Mouse (Mus musculus): ENCODE results near the gene Ccdc6. TPM values are rescaled to one million over a fixed set of nuclear protein-coding genes. Genes with fewer than 3 reads are reported as not detected.
A peak's percentile ranks its signal among the peaks of the same experiment; 100 is the strongest.

Ccdc6 gene
- total and polyA plus RNA-seq, 3 experiments = 25.4 to 143 (median 42.0) TPM

- H3K27ac ChIP-seq (ENCODE audit: control insufficient read depth, low read depth, low read length) = peak overlapping the region; percentile 34
- peak; percentile 51 for DNase-seq (ENCODE audit: low read depth, low spot score)
- TF ChIP-seq POLR2A (IDR thresholded peaks at IDR 0.05; ENCODE audit: control insufficient read depth in 1 of 2, insufficient read depth in 1 of 2, low read depth in 1 of 2, low read length in 2 of 2, poor library complexity in 1 of 2) = 0 out of 4 replicates have a peak, but pooled peaks of 1 of the 2 experiments have one; percentile 43
- no peak for TF ChIP-seq JUND (IDR thresholded peaks at IDR 0.05; ENCODE audit: low read depth, low read length)
Observed at GRCm38 (mm10) chr10:70097291-70097901, 475 bp downstream of the Ccdc6 start.

GRCm38 (mm10) chr10:70097911-70098569, 1.1 kb downstream of the Ccdc6 start:
- Histone ChIP-seq H3K27ac (ENCODE audit: control insufficient read depth, low read depth, low read length) (no peak overlapping the region), H3K36me3 (ENCODE audit: control insufficient read depth in 1 of 2, insufficient read depth in 2 of 2, low read length in 2 of 2) (peaks cover 0 to 13% of the 10 kb centered on the region in 2 experiments; a peak in 3 of 4 replicates), H3K79me2 (ENCODE audit: control insufficient read depth, insufficient read depth, low read length, poor library complexity) (peaks cover 54% of the 10 kb centered on the region), H3K9ac (ENCODE audit: control insufficient read depth, low read depth, low read length, poor library complexity, severe bottlenecking) (peak overlapping the region; percentile 95), H3K9me3 (replicated peaks; ENCODE audit: insufficient read depth, low read length) (no peaks in the 10 kb centered on the region), H3K4me1 (ENCODE audit: control insufficient read depth in 1 of 2, insufficient read depth in 2 of 2, low read length in 2 of 2) (peaks cover 6 to 19% of the 10 kb centered on the region in 2 experiments), H3K27me3 (ENCODE audit: control insufficient read depth in 1 of 2, insufficient read depth in 2 of 2, low read length in 2 of 2) (no peaks in the 10 kb centered on the region), H3K4me3 (ENCODE audit: control insufficient read depth in 1 of 2, insufficient read depth in 1 of 2, low read depth in 2 of 2, low read length in 2 of 2) (peak overlapping the region; percentile 88 to 98)
- TF ChIP-seq EP300 (IDR thresholded peaks at IDR 0.05; ENCODE audit: low read depth in 1 of 2, low read length in 2 of 2) = no peak
- TF ChIP-seq ETS1 (IDR thresholded peaks at IDR 0.05; ENCODE audit: low read depth, low read length) = no peak
- TF ChIP-seq SMC3 (IDR thresholded peaks at IDR 0.05; ENCODE audit: low read depth, low read length) = no peak
- TF ChIP-seq JUND (IDR thresholded peaks at IDR 0.05; ENCODE audit: low read depth, low read length) = no peak
- TF ChIP-seq ZMIZ1 (IDR thresholded peaks at IDR 0.05; ENCODE audit: low read depth, low read length) = no peak
- peak; percentile 57 for DNase-seq (ENCODE audit: low read depth, low spot score)

More at GRCm38 (mm10) chr10:70097291-70097901, 475 bp downstream of the Ccdc6 start:
- peak overlapping the region; percentile 95 for H3K9ac ChIP-seq (ENCODE audit: control insufficient read depth, low read depth, low read length, poor library complexity, severe bottlenecking)
- H3K9me3 ChIP-seq (replicated peaks; ENCODE audit: insufficient read depth, low read length) = no peaks in the 10 kb centered on the region
- H3K27me3 ChIP-seq (ENCODE audit: control insufficient read depth in 1 of 2, insufficient read depth in 2 of 2, low read length in 2 of 2) = no peaks in the 10 kb centered on the region
- peaks cover 51% of the 10 kb centered on the region for H3K79me2 ChIP-seq (ENCODE audit: control insufficient read depth, insufficient read depth, low read length, poor library complexity)
- H3K4me3 ChIP-seq (ENCODE audit: control insufficient read depth in 1 of 2, insufficient read depth in 1 of 2, low read depth in 2 of 2, low read length in 2 of 2) = peak overlapping the region; percentile 88 to 98
- H3K36me3 ChIP-seq (ENCODE audit: control insufficient read depth in 1 of 2, insufficient read depth in 2 of 2, low read length in 2 of 2) = peaks cover 0 to 13% of the 10 kb centered on the region in 2 experiments; a peak in 3 of 4 replicates
- H3K4me1 ChIP-seq (ENCODE audit: control insufficient read depth in 1 of 2, insufficient read depth in 2 of 2, low read length in 2 of 2) = peaks cover 6 to 19% of the 10 kb centered on the region in 2 experiments

- Histone ChIP-seq H3K27ac (ENCODE audit: control insufficient read depth, low read depth, low read length) (no peak overlapping the region), H3K9me3 (replicated peaks; ENCODE audit: insufficient read depth, low read length) (no peaks in the 10 kb centered on the region), H3K27me3 (ENCODE audit: control insufficient read depth in 1 of 2, insufficient read depth in 2 of 2, low read length in 2 of 2) (no peaks in the 10 kb centered on the region), H3K9ac (ENCODE audit: control insufficient read depth, low read depth, low read length, poor library complexity, severe bottlenecking) (peak overlapping the region; percentile 95), H3K4me1 (ENCODE audit: control insufficient read depth in 1 of 2, insufficient read depth in 2 of 2, low read length in 2 of 2) (peaks cover 6 to 16% of the 10 kb centered on the region in 2 experiments), H3K79me2 (ENCODE audit: control insufficient read depth, insufficient read depth, low read length, poor library complexity) (peaks cover 56% of the 10 kb centered on the region), H3K36me3 (ENCODE audit: control insufficient read depth in 1 of 2, insufficient read depth in 2 of 2, low read length in 2 of 2) (peaks cover 0 to 10% of the 10 kb centered on the region in 2 experiments; a peak in 3 of 4 replicates), H3K4me3 (ENCODE audit: control insufficient read depth in 1 of 2, insufficient read depth in 1 of 2, low read depth in 2 of 2, low read length in 2 of 2) (peak overlapping the region; percentile 88 to 98)
- DNase-seq (ENCODE audit: low read depth, low spot score) = peak; percentile 16
- TF ChIP-seq GABPA (IDR thresholded peaks at IDR 0.05; ENCODE audit: low read depth, low read length) (no peak), ZC3H11A (IDR thresholded peaks at IDR 0.05; ENCODE audit: low read depth, low read length) (no peak), SIN3A (IDR thresholded peaks at IDR 0.05; ENCODE audit: low read length) (no peak), USF2 (IDR thresholded peaks at IDR 0.05; ENCODE audit: borderline replicate concordance in 1 of 2, insufficient read depth in 1 of 2, low read depth in 1 of 2, low read length in 2 of 2) (no peak), MYB (IDR thresholded peaks at IDR 0.05; ENCODE audit: low read depth, low read length) (no peak), BHLHE40 (IDR thresholded peaks at IDR 0.05; ENCODE audit: borderline replicate concordance, low read depth, low read length) (no peak), MAX (IDR thresholded peaks at IDR 0.05; ENCODE audit: low read length) (no peak), MYC (IDR thresholded peaks at IDR 0.05; ENCODE audit: low read depth, low read length) (no peak), SMC3 (IDR thresholded peaks at IDR 0.05; ENCODE audit: low read depth, low read length) (no peak), HCFC1 (IDR thresholded peaks at IDR 0.05; ENCODE audit: low read depth, low read length) (no peak), CTCF (IDR thresholded peaks at IDR 0.05 in 2 of 3, conservative IDR thresholded peaks at IDR 0.05 in 1 of 3; ENCODE audit: control insufficient read depth in 1 of 3, insufficient read depth in 1 of 3, low read depth in 2 of 3, low read length in 3 of 3, poor library complexity in 1 of 3, severe bottlenecking in 1 of 3) (no peak), GATA1 (IDR thresholded peaks at IDR 0.05; ENCODE audit: low read depth, low read length) (no peak), TCF12 (IDR thresholded peaks at IDR 0.05; ENCODE audit: low read depth, low read length) (no peak)
Observed at GRCm38 (mm10) chr10:70098626-70099025, 1.7 kb downstream of the Ccdc6 start.
